Mouse (Mus musculus) heart, postnatal 0 days (tissue): ENCODE measurements around the gene Gorasp1.

Experiments used
- CTCF ChIP-seq: IDR thresholded peaks from 2 replicates; pipeline ENCODE4 v1.5.1; 2016; ENCODE audit warnings: antibody characterized with exemption, control low read depth, low read depth
- EP300 ChIP-seq: IDR thresholded peaks from 2 replicates; pipeline ENCODE4 v1.6.1; 2016; ENCODE audit warnings: antibody characterized with exemption, low read depth

DNA sequence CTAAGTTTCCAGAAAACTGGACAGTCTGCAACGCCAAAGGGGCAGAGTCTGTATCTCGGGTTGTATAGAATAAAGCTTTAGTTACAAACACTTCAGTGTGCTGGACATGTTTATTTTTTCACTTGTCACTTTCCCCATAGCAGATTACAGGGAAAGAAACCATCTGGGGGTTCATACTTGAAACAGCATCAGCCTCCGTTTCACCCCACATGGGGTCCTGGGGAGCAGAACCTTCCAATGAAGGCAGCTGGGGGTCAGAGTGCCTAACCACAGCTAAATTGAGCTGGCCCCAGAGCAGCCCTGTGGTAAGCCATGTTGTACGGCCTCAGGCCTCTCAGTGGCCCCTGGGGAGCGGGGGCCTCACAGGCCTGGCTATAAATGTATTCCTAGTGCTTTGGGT, 10.9 kb downstream of the Gorasp1 start:
- TF ChIP-seq CTCF (no peak), EP300 (no peak)
